Mouse (Mus musculus): ENCODE measurements around the gene Nxph1. TPM values are rescaled to one million over a fixed set of nuclear protein-coding genes. Genes with fewer than 3 reads are reported as not detected.

The Nxph1 gene
- total and polyA plus RNA-seq, 3 experiments = not detected

DNA sequence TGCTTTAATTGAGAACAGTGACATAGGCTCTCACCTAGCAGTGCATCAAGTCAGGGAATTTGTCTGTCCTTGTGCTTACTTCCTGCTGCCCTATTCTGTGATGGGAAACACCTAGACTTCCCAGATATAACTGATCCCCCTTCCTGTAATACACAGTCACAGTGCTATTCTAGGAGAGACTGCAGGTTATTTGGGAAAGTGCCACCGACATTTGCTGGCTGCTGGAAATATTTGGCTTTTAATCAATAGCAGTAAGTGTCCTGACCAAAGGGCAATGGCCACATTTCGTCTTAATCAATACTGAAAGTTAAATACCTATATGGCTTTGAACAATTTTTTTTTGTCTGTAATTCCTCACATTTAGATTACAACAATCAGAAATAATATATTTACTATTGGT, 170.9 kb downstream of the Nxph1 start:
- no peaks in the 10 kb centered on the region for H3K4me1 ChIP-seq (ENCODE audit: control insufficient read depth in 1 of 2, insufficient read depth in 2 of 2, low read length in 2 of 2)
- H3K79me2 ChIP-seq (ENCODE audit: control insufficient read depth, insufficient read depth, low read length, poor library complexity) = no peaks in the 10 kb centered on the region

DNA sequence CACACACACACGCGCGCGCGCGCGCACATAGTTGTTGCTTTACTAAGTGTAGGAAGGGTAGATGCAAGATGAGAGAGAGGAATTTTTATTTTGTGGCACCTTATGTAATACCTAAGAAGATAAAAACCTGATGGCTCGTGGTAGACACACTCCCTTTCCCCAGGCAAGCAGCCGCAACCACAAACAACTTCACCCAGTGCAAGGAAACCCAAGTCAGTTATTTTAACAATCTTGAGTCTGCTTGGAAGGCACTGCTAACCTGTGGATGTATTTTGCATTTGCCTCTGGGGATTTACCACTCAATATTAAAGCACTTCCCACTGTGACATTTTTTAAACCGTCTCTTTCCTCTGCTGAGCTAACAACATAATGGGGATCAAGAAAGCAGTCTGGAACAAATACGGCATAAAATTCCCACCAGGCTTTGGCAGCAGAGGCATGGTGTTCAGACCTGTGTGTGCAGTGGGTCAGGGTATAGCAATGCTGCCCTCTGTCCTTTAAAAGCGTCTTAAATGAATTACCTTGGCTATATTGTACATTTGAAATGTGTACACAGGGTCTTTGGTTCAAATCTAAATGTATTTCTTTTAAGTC, 176.2 kb downstream of the Nxph1 start:
- Histone ChIP-seq H3K9me3 (replicated peaks; ENCODE audit: insufficient read depth, low read length) (no peaks in the 10 kb centered on the region), H3K36me3 (ENCODE audit: control insufficient read depth in 1 of 2, insufficient read depth in 2 of 2, low read length in 2 of 2) (no peaks in the 10 kb centered on the region), H3K27ac (ENCODE audit: control insufficient read depth, low read depth, low read length) (no peak overlapping the region), H3K79me2 (ENCODE audit: control insufficient read depth, insufficient read depth, low read length, poor library complexity) (no peaks in the 10 kb centered on the region), H3K4me1 (ENCODE audit: control insufficient read depth in 1 of 2, insufficient read depth in 2 of 2, low read length in 2 of 2) (no peaks in the 10 kb centered on the region), H3K27me3 (ENCODE audit: control insufficient read depth in 1 of 2, insufficient read depth in 2 of 2, low read length in 2 of 2) (no peaks in the 10 kb centered on the region), H3K4me3 (ENCODE audit: control insufficient read depth in 1 of 2, insufficient read depth in 1 of 2, low read depth in 2 of 2, low read length in 2 of 2) (no peak overlapping the region), H3K9ac (ENCODE audit: control insufficient read depth, low read depth, low read length, poor library complexity, severe bottlenecking) (no peak overlapping the region)
- DNase-seq (ENCODE audit: low read depth, low spot score) = no peak
- no peak for TF ChIP-seq POLR2AphosphoS5 (IDR thresholded peaks at IDR 0.05; ENCODE audit: borderline replicate concordance, low read depth, low read length)
- no peak for TF ChIP-seq USF2 (IDR thresholded peaks at IDR 0.05; ENCODE audit: borderline replicate concordance in 1 of 2, insufficient read depth in 1 of 2, low read depth in 1 of 2, low read length in 2 of 2)
- TF ChIP-seq SIN3A (IDR thresholded peaks at IDR 0.05; ENCODE audit: low read length) = no peak
- no peak for TF ChIP-seq EP300 (IDR thresholded peaks at IDR 0.05; ENCODE audit: low read depth in 1 of 2, low read length in 2 of 2)
- TF ChIP-seq NELFE (IDR thresholded peaks at IDR 0.05; ENCODE audit: low read depth, low read length) = no peak
- TF ChIP-seq GABPA (IDR thresholded peaks at IDR 0.05; ENCODE audit: low read depth, low read length) = no peak
- no peak for TF ChIP-seq MAFK (IDR thresholded peaks at IDR 0.05; ENCODE audit: borderline replicate concordance, low read depth, low read length)
- TF ChIP-seq POLR2A (IDR thresholded peaks at IDR 0.05; ENCODE audit: control insufficient read depth in 1 of 2, insufficient read depth in 1 of 2, low read depth in 1 of 2, low read length in 2 of 2, poor library complexity in 1 of 2) = no peak
- TF ChIP-seq RAD21 (IDR thresholded peaks at IDR 0.05; ENCODE audit: low read depth, low read length) = no peak

More for the DNA sequence above, 170.9 kb downstream of the Nxph1 start:
- no peak overlapping the region for H3K4me3 ChIP-seq (ENCODE audit: control insufficient read depth in 1 of 2, insufficient read depth in 1 of 2, low read depth in 2 of 2, low read length in 2 of 2)
- no peaks in the 10 kb centered on the region for H3K36me3 ChIP-seq (ENCODE audit: control insufficient read depth in 1 of 2, insufficient read depth in 2 of 2, low read length in 2 of 2)
- DNase-seq (ENCODE audit: low read depth, low spot score) = no peak
- TF ChIP-seq TAL1 (IDR thresholded peaks at IDR 0.05; ENCODE audit: low read length) (no peak), CHD1 (IDR thresholded peaks at IDR 0.05; ENCODE audit: low read depth, low read length) (no peak), JUND (IDR thresholded peaks at IDR 0.05; ENCODE audit: low read depth, low read length) (no peak), RCOR1 (IDR thresholded peaks at IDR 0.05; ENCODE audit: low read depth, low read length) (no peak), MEF2A (IDR thresholded peaks at IDR 0.05; ENCODE audit: extremely low read depth, insufficient replicate concordance, low read depth, low read length, poor library complexity, severe bottlenecking) (no peak), EP300 (IDR thresholded peaks at IDR 0.05; ENCODE audit: low read depth in 1 of 2, low read length in 2 of 2) (no peak), POLR2AphosphoS5 (IDR thresholded peaks at IDR 0.05; ENCODE audit: borderline replicate concordance, low read depth, low read length) (no peak), SMC3 (IDR thresholded peaks at IDR 0.05; ENCODE audit: low read depth, low read length) (no peak), POLR2AphosphoS2 (IDR thresholded peaks at IDR 0.05; ENCODE audit: low read length) (no peak), MXI1 (IDR thresholded peaks at IDR 0.05; ENCODE audit: low read depth, low read length) (no peak), TCF12 (IDR thresholded peaks at IDR 0.05; ENCODE audit: low read depth, low read length) (no peak), GABPA (IDR thresholded peaks at IDR 0.05; ENCODE audit: low read depth, low read length) (no peak)
- H3K27me3 ChIP-seq (ENCODE audit: control insufficient read depth in 1 of 2, insufficient read depth in 2 of 2, low read length in 2 of 2) = no peaks in the 10 kb centered on the region
- no peak overlapping the region for H3K9ac ChIP-seq (ENCODE audit: control insufficient read depth, low read depth, low read length, poor library complexity, severe bottlenecking)
- H3K9me3 ChIP-seq (replicated peaks; ENCODE audit: insufficient read depth, low read length) = no peaks in the 10 kb centered on the region
- no peak overlapping the region for H3K27ac ChIP-seq (ENCODE audit: control insufficient read depth, low read depth, low read length)

All from MEL (cell line).